Mouse (Mus musculus) stomach, postnatal 0 days (tissue): ENCODE measurements at regions not wholly inside any gene's neighbourhood (a gene's known extent, or its start where the extent isn't known, plus 50 kb on each side); places are given as distances from the start of the nearest gene placed in this dataset.

ENCODE experiments used
- CTCF ChIP-seq: IDR thresholded peaks from 2 replicates; pipeline ENCODE4 v1.5.1; 2016; ENCODE audit warnings: antibody characterized with exemption, low read depth, mild to moderate bottlenecking, moderate library complexity
- EP300 ChIP-seq: optimal IDR thresholded peaks from 2 replicates; pipeline ENCODE3; 2016; ENCODE audit warnings: antibody characterized with exemption

DNA sequence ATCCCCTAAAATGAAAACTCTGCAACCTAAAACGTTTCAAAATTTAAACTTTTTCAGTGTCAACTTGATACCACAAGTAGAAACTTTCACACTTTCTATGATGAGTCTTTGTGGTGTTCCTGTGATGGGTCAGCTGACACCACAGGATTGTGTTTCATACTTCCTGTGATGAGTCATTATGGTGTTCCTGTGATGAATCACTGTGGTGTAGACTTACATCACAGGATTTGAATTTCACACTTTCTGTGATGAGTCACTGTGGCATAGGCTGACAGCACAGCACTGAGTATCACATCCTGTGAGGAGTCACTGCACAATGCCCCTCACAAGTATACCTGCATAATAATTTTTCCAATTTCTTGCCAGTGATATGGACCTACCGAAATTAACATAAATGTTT lies 874.7 kb downstream of the Fam19a2 start:
- no peak for TF ChIP-seq CTCF
- TF ChIP-seq EP300 = no peak
